Mouse (Mus musculus) left cerebral cortex, postnatal 25 days (tissue): Measurements from ENCODE around the gene Olfr1341. TPM values are rescaled to one million over a fixed set of nuclear protein-coding genes. Genes with fewer than 3 reads are reported as not detected.

Source experiments
- DNase-seq, 2 experiments: peaks; one replicate each; pipeline ENCODE4 v3.0.0; 2022; ENCODE audit warnings: low spot score in 2 of 2, mixed read lengths in 1 of 2
- intact Hi-C: fragments of 180-260 bp; cut with DNase I; formaldehyde crosslinking; loops from one replicate; pipeline ENCODE4 v1.15.1; 2025
- total RNA-seq, 2 experiments: library from RNA; stranded (reverse); gene quantifications; 2 replicates each; pipeline ENCODE4 v1.2.3; 2021

The Olfr1341 gene
- total RNA-seq: not detected

DNA sequence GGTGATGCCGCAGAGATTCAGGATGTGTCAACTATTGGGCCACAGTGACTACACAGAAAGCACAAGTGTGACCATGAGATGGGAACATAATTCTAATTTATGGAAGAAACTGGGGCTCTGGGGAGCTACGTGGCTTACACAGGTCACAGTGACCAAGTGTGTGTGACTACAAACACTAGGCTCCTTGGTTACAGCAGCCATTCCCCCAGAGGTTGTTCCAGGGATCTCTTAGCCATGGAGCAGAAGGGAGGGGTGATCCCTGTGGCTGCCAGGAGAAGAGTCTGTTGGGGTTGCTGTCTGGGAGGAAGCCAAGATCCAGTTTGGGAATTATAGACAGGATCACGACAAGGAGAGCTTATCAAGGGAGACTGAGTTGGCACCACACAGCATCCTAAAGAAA, at the start of gene Olfr1341:
Olfr1341 (plus strand) TSS at position 301 of the 400 bp plus-strand sequence.
- DNase-seq: no peak
- intact Hi-C loops: no loop called here

DNA sequence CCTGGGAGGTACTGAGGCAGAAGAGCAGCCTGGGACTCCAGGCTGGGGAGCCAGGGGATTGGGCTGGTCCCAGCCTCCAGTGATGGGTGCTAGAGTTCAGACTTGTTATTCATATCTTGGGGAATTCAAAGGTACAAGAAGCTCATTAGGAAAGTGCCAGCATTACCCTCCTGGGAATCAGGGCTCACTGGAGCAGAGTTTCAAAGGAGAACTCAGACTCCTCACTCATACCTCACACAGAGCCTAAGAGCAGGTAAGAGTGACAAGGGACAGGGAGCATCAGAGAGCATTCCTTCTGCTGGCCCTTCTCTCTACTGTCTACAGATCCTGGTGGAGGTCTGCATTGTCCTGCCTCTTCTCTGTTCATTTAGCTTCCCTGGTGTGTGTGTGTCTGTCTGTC, 44.7 kb upstream of the Olfr1341 start, which contains the start of gene Olfr62:
Olfr62 (plus strand) TSS at position 301 of the 400 bp plus-strand sequence.
- intact Hi-C loops: no loop called here
- no peak for DNase-seq

DNA sequence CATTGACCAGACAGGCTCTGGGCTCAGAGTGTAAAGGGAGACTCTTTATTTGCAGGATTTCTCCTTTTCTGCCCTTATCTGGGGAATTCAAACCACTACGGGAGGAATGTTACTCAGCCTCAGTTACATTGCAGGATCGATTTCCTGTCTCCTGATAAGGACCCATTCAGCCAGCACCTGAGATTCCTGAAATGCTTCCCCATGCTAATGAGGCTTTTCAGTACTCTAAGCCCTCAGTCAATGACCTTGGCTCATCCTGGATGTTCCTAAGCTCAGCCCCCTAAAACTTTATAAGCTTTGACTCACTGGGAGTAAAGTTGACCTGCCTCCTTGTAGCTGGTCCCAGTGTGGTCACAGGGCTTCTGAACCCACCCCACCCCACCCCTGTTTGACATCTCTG, 16.2 kb upstream of the Olfr1341 start:
- intact Hi-C loops: no loop called here
- DNase-seq: no peak

DNA sequence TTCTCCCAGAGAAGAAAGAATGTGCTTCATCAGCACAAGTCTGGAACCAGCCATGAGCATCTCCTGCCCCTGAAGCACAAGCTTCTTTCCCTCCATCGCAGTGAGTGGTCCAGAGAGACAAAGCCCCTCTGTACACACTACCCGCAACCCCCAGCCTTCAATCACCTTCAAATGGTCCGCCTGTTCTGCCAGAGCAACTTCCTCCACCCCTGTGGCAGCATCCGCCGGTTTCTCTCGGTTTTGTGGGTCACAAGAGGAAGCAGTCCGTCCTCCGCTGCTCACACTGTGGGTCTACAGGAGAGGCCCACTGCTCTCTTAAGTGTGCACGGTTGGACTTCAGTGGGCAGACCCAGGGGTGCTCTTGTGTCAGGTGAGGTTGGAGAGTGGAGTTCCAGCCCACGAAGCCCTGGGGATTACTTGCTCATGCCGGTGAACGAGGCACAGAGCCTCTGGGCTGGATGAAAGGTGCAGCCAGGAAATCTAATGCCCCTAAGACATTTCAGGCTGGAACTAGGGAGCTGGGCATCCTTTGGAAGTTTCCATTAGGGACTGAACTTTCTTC, 10.8 kb upstream of the Olfr1341 start, which contains the start of gene Olfr1342:
Olfr1342 (minus strand) TSS at position 345 of the 562 bp plus-strand sequence.
- DNase-seq: no peak

DNA sequence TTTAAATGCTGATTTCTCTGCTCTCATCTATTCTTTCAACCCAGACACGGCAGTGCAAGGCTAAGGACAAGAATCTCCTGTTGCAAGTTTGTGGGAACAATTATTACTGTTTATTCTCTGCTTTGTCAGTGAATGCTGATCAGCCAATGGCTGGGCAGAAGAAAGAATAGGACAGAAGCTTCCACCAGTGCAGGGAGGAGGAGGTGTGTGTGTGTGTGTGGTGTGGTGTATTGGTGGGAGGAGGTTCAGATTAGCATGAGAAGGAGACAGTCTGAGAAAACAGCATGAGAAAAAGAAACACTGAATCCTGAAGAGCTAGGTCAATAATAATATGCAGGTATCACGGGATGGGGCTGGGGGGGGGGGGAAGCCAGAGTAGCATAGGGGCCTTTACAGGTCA, 9.5 kb upstream of the Olfr1341 start:
- DNase-seq: peak in 1 of 2 experiments; percentile 6
- intact Hi-C loops: no loop called here

More for the DNA sequence above, 10.8 kb upstream of the Olfr1341 start, which contains the start of gene Olfr1342:
- intact Hi-C loops: no loop called here

DNA sequence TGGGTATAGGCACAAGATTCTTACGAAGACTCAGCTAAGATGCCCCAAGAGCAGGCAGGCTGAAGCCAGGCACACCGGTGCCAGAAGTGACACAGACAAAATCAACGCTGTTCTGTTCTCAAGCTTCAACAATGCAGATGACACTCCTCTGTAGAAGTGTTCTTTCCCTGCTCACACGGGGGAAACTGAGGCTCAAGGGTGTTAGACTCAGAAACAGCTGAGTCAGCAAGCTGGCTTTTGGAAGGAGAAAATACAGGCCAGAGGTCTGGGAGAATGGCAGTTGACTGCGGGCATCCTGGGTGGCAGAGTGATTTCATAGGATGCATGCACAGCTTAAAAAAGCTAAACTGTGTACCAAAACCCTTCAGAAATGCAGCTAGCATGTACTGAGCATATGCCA, 4.8 kb downstream of the Olfr1341 start:
- intact Hi-C loops: no loop called here

DNA sequence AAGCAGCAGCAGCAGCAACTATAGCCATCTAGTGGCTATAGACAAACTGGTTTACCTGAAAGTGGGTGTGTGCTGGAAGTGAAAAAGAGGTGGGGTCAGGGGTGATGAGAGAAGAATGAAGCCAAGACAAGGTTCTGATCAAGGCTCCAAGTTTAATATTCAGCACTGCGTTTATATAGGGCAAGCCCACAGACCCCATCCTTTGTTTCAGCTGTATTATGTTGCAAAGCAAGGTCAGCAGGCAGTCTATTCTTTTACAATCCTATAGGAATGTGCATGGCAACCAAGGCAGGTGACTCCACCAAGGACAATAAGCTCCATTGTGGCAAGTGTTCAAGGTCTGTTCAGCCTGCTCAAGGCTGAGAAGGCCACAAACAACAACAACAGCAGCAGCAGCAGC, 8.3 kb downstream of the Olfr1341 start:
- intact Hi-C loops: no loop called here
- no peak for DNase-seq

More for the DNA sequence above, 4.8 kb downstream of the Olfr1341 start:
- no peak for DNase-seq

DNA sequence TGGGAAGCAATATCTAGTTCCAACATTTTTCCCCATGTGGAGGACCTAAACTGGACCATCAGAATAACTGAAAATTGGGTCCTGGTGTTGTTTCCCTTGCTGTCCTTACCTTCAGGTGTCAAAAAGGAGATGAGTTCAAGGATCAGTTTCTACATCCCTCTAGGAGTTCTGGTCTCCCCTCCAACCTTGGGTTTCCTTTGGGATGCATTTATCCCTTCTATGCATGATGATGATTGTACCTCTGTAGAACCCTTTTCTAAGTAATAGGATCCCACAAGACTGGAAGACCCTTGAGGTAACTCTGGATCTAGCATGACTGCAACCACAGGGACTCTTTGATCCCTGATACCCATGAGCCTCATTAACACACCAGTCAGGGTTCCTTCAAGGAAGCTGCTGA, 16.5 kb downstream of the Olfr1341 start, which contains the start of gene Olfr1340:
Olfr1340 (plus strand) TSS at position 301 of the 400 bp plus-strand sequence.
- no peak for DNase-seq
- intact Hi-C loops: no loop called here

DNA sequence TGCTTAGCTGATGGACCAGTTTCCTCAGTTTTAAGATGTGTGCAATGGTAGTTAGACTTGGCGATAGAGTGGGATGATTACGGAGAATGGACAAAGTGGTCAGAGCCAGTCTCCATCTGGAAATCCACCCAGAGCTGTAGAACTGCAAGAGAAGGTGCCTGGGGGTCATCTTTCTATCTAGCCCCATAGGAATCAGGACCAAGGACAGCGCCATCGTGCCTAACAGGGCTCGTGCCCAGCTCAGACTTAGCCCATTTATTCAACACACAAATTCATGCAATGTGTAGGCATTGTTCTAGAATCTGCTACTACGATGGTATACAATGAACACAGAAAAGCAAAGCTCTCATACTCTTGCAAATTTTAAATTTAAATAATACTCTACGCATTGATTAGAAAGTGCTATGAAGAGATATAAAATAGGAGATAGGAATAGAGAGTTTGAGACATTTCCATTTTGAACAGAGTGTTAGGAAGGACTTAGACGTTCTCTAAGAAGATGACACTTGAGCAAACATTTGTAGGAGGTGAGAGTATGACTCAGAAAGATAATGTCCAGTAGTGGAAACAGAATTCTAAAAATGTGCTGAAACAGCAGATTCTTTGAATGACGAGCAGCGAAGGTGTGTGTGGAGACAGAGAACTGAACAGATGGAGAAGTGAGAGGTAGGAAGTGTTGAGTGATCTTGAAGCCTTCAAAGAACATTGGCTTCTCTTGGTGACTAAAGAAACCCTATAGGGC, 18.6 kb downstream of the Olfr1341 start:
- intact Hi-C loops: no loop called here
- peak in 1 of 2 experiments; percentile 45 for DNase-seq

DNA sequence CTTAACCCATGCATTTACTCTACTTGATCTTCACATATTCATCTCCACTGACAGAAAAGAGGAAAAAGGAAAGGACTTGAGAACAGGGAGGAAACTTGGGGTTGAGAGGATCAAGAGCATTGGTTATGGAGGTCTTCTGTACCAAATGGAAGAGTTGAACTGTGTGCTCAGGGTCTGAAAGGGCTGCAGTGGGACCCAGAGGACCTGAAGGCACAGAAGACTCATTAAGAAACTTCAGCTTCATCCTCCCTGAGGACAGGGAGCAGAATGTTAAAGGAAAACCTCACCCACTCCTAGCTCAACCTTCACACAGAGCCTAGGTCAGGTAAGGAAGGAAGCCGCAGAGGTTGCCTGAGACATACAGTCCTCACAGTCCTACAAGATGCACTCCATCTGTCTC, 28.6 kb downstream of the Olfr1341 start, which contains the start of gene Olfr1339:
Olfr1339 (plus strand) TSS at position 301 of the 400 bp plus-strand sequence.
- intact Hi-C loops: no loop called here
- no peak for DNase-seq

DNA sequence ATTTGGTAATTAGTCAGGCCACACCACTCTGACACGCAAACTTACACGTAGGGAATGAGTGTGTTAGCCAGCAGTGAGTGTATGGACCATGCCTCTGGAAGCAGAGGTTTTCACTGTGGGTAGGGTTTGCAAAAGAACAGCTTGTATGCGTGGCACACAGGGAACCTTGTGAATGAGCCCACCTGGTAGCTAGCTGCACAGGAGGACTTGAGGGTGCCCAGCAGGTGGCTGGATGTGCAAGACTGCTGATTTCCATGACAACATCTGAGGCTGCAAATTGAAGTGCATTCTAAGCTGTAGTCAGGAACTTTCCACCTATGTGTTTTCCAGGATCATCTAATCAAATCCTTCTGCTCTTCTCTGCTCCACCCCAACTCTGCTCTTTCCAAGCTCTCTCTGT, 36.3 kb downstream of the Olfr1341 start:
- no peak for DNase-seq
- intact Hi-C loops: no loop called here

DNA sequence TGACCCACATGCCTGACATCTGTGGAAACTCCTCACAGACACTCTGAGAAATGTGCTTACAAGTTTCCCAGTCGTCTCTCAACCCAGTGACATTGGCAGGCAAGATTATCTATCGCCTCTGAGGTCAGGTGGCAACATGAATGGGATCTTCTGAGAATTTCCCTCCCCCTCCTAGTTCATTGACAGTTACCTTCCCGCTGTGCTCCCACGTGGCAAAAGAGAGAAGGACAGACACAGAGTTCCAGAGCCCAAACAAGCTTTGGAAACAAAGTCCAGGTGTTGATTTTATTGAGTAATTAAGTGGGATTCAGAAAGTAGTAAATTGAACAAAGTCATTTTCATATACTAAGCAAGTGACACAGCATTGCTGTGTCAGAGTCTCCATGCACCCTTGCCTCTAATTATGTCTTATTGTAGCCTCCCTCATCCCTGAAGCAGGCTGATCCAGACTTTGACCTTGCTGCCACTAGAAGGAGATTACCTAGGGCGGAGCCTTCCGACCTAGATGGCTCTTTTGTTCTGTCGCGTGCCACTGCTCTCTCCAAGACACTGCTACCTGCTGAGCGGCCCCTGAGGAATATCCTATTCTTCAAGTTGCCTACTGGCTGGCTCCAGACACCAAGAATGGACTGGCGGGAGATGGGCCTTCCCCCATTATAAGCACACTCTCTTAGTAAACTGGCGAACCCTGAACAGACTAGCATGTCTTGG, 37.8 kb downstream of the Olfr1341 start:
- intact Hi-C loops: no loop called here
- DNase-seq: no peak

DNA sequence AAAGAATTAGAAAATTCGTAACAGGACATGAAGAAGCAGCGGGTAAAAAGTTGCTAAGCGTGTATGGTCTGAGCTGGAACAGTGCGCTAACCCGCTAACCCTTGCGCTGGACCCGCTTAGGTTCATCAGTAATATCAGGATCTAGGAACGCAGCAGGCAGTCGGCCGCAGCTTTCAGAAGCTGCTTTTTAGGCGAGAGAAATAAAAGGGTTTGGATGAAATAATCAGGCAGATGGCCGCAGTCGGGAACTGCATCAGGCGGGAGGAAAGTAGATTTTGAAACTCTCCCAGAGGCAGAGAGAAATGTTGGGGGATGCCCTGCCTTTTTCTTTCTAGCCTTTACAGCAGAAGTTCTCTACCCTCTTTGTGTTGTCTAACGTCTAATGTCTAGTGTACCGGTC, 38.6 kb downstream of the Olfr1341 start:
- intact Hi-C loops: no loop called here
- DNase-seq: no peak

DNA sequence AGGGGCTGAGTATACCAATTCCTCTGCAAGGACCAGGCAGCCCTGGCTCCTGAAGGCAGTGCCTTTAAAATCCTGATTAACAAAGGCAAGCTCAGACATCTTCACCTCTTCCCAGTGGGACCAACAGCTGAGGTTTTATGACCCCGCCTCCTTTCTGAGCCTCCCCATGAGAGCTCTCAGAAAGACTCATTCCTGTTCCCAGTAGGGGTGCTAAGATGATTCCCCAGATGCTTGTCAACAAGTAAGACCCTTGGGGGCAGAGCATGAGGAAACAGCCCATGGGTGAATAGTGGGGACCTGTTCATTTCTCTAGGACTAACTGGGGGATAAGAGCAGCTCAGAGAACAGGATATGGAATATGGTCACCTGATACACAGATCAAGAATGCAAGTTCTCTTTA, 55.3 kb downstream of the Olfr1341 start, which contains the start of gene Olfr1338:
Olfr1338 (minus strand) TSS at position 101 of the 400 bp plus-strand sequence.
- intact Hi-C loops: no loop called here
- no peak for DNase-seq

Other genes with a start within 250 kb of the Olfr1341 start
- gene Mpl, start 246.0 kb upstream of the Olfr1341 start, total RNA-seq: 1 to 10 TPM; 1.6 to 2.3 TPM
- 1 to 10 TPM; 8.2 to 9.5 TPM for gene Tie1, start 213.5 kb upstream of the Olfr1341 start, total RNA-seq
- gene 2610528J11Rik, start 176.5 kb upstream of the Olfr1341 start, total RNA-seq: not detected
- 1 to 10 TPM; 7.3 to 9.9 TPM for gene Tmem125, start 159.5 kb upstream of the Olfr1341 start, total RNA-seq
- gene Cfap57, start 82.7 kb upstream of the Olfr1341 start, total RNA-seq: under 1 TPM; 0.76 to 0.99 TPM
- gene Ebna1bp2, start 82.7 kb upstream of the Olfr1341 start, total RNA-seq: 10 to 100 TPM; 55.4 to 58.0 TPM
- gene Olfr62, start 44.6 kb upstream of the Olfr1341 start, total RNA-seq: not detected
- gene Olfr1342, start 10.8 kb upstream of the Olfr1341 start, total RNA-seq: not detected
- not detected for gene Olfr1340, start 16.6 kb downstream of the Olfr1341 start, total RNA-seq
- gene Olfr1339, start 28.7 kb downstream of the Olfr1341 start, total RNA-seq: not detected
- gene Olfr1338, start 55.2 kb downstream of the Olfr1341 start, total RNA-seq: not detected
- gene Olfr1337, start 79.1 kb downstream of the Olfr1341 start, total RNA-seq: not detected
- gene Olfr1335, start 106.4 kb downstream of the Olfr1341 start, total RNA-seq: not detected
- gene Olfr1333, start 132.8 kb downstream of the Olfr1341 start, total RNA-seq: not detected
- not detected for gene Olfr1331, start 161.1 kb downstream of the Olfr1341 start, total RNA-seq
- gene Olfr1330, start 185.1 kb downstream of the Olfr1341 start, total RNA-seq: not detected
- gene Olfr1329, start 213.9 kb downstream of the Olfr1341 start, total RNA-seq: not detected
- not detected for gene Olfr1328, start 235.1 kb downstream of the Olfr1341 start, total RNA-seq